Mouse (Mus musculus): ENCODE results near the gene Optn. TPM values are rescaled to one million over a fixed set of nuclear protein-coding genes. Genes with fewer than 3 reads are reported as not detected.
"Not testable (repeated sequence)": the region's sequence is repeated elsewhere in the genome, so short reads cannot be mapped to it uniquely, and the experiment has no call there.

Optn gene
- 13.0 TPM in 2 replicates for polyA plus RNA-seq (2015; fragmentation: Nextera tagmentation; extraction: Ambion mirVana)

DNA sequence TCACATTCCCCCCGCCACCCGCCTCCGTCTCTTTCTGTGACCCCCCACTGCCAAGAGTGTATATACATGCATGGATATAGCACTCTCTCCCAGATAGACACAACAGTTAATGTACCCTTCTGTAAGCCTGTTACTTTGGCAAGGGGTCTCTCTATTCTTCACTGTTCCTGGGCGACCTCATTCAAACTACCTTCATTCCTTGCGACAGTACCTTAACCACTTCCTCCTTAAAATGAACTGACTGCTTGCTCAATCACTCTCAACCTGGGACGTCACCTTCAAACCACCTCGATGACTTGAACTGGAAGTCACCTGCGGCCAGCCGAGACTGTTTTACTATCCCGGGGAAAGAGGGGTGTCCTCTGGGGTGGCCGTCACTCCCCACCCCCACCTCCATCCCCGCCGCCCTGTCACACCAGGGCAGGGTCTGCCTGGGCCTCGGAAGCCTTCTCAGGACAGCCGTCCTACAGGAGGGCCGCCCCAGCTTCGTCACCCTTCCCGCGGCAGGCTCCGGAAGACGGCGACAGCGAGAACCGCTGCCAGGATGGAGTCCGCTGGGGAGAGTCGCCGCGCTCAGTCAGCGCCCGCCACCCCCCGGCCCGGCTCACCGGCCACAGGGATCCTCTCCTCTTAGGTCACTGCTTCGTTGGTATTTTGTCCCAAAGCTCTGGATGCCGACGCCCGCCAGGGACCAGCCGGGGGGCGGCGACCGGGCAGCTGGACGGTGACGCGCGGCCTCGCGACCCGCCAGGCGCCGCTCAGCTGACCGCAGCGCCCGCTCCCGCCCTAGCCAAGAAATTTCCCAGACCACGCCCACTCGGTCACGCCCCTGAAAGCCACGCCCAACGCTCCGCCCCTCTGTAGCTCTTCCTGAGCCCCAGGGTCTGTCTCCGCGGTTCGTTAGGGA, at the start of gene Optn:
TSS of gene Optn (minus strand) at position 753 of the 907 bp plus-strand sequence.
- Histone ChIP-seq H3K4me1 (peaks cover 17% of the 10 kb centered on the region), H3K4me3 (peak within 1 kb of the TSS; percentile 74), H3K27me3 (replicated peaks) (no peaks in the 10 kb centered on the region), H3K9me3 (no peaks in the 10 kb centered on the region), H3K27ac (replicated peaks) (peak within 1 kb of the TSS; percentile 68; the same call in 1 of the 2 replicates), H3K36me3 (no peaks in the 10 kb centered on the region), H3K9ac (peak within 1 kb of the TSS; percentile 87), H3K4me2 (peak within 1 kb of the TSS; percentile 93)
- peak; percentile 88 for ATAC-seq (ENCODE audit: extremely low read depth, insufficient number of reproducible peaks, low FRiP score, low TSS enrichment)
- WGBS, result 2% methylated on average over 63 of the region's 63 CpGs

DNA sequence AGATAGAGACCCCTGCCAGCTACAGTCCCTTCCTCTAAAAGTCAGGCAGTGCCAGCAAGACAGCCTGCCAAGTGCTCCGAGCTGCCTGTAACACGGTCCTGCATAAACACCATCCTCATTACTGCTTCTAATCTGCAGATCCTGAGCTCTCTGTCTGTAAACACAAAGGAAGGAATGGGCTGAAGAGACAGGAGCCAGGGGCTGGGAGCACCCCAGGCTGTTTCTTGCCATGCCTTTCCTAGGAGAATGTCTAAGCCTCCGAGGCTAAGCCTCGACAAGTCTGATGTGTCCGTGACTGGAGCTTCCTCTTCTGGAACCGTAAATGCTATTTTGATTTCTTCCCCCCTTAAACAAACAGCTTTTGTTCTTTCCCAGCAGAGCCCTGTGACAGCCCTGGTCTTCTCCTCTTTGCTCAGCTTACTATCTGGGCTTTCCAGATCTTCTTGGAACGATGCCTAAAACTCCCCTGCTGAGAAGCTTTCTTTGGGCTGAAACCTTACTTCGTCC, 49.0 kb upstream of the Optn start:
- H3K9ac ChIP-seq, result 0 out of 2 replicates have a peak overlapping the region, but pooled peaks have one; percentile 1
- H3K4me3 ChIP-seq, result no peak overlapping the region
- peak overlapping the region; percentile 67 for H3K27ac ChIP-seq (replicated peaks)
- no peaks in the 10 kb centered on the region for H3K36me3 ChIP-seq
- peaks cover 25% of the 10 kb centered on the region for H3K4me1 ChIP-seq
- H3K9me3 ChIP-seq, result peaks cover 4% of the 10 kb centered on the region; the same call in 1 of the 2 replicates
- H3K4me2 ChIP-seq, result peak overlapping the region; percentile 28
- ATAC-seq (ENCODE audit: extremely low read depth, insufficient number of reproducible peaks, low FRiP score, low TSS enrichment), result no peak
- WGBS, result 17% methylated on average over 8 of the region's 8 CpGs
- no peaks in the 10 kb centered on the region for H3K27me3 ChIP-seq (replicated peaks)

DNA sequence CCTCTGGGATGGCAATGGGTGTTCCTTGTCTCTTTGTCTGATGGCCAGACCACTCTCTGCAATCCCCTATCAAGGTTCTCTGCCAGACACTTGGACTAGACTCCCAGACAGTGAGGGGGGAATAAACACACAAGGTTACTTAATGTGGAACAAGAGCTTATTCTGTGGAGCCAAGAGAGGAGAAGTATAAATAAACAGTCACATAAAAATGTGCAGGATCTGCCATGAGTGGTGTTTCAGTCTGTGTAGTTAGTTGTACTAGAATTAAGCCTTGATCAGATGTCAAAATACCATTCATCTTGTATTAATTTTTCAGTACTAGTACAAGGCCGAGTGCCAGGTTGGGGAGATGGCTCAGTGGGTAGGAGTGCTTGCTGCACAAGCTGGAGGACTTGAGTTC, 39.0 kb upstream of the Optn start:
- WGBS, result 75% methylated on average over 1 of the region's 1 CpGs
- no peaks in the 10 kb centered on the region for H3K36me3 ChIP-seq
- peaks cover 4% of the 10 kb centered on the region; the same call in 1 of the 2 replicates for H3K4me1 ChIP-seq
- no peak for ATAC-seq (ENCODE audit: extremely low read depth, insufficient number of reproducible peaks, low FRiP score, low TSS enrichment)
- H3K27ac ChIP-seq (replicated peaks), result no peak overlapping the region
- no peak overlapping the region for H3K4me2 ChIP-seq
- H3K27me3 ChIP-seq (replicated peaks), result no peaks in the 10 kb centered on the region
- peaks cover 17% of the 10 kb centered on the region for H3K9me3 ChIP-seq
- no peak overlapping the region for H3K9ac ChIP-seq
- H3K4me3 ChIP-seq, result no peak overlapping the region

DNA sequence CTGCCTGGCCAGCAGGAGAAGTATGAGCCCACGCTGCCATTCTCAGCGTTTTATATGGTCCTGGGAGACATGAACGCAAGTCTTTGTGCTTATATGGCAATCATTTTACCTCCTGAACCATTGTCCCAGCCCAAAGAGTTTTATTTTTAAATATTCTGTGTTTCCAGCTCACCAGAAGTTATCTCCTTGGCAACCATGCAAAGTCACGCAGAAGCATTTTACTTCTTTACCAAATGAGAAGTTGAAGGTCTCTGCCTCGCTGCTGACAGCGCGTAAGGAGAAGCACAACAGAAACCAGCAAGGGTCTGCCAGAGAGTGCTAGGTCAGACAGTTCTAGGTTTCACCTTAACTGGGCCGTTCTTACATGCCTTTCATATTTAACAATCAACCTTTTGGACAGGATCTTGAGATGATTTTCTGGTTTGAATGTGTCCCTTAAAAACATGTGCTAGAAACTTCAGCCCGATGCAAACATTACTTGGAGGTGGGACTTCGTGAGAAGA, 37.9 kb upstream of the Optn start:
- Histone ChIP-seq H3K36me3 (no peaks in the 10 kb centered on the region), H3K4me3 (no peak overlapping the region), H3K4me2 (no peak overlapping the region), H3K9ac (no peak overlapping the region), H3K27me3 (replicated peaks) (no peaks in the 10 kb centered on the region), H3K9me3 (peaks cover 7% of the 10 kb centered on the region), H3K4me1 (peaks cover 8% of the 10 kb centered on the region; the same call in 1 of the 2 replicates), H3K27ac (replicated peaks) (no peak overlapping the region)
- WGBS, result 79% methylated on average over 10 of the region's 10 CpGs
- ATAC-seq (ENCODE audit: extremely low read depth, insufficient number of reproducible peaks, low FRiP score, low TSS enrichment), result no peak

DNA sequence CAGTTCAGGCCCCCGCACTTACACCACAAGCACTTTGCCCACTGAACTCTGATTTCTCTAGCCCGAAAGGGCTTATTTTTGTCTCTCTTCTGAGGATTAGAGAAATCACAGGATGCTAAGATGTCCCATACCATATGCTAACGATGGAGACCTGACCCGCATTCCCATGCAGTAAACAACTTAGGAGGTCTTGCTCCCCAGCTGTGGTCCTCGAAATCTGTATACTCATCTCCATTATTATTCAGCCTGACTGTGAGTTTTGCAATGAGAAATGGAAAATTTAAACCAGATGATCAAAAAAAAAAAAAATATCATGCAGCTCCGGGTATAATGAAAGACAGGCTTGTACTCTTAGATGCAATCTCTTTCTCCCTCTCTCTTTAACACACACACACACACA, 35.3 kb upstream of the Optn start:
- Histone ChIP-seq H3K27ac (replicated peaks) (no peak overlapping the region), H3K4me2 (no peak overlapping the region), H3K4me1 (peaks cover 8% of the 10 kb centered on the region; the same call in 1 of the 2 replicates), H3K9ac (no peak overlapping the region), H3K36me3 (no peaks in the 10 kb centered on the region), H3K9me3 (no peaks in the 10 kb centered on the region), H3K27me3 (replicated peaks) (no peaks in the 10 kb centered on the region), H3K4me3 (no peak overlapping the region)
- ATAC-seq (ENCODE audit: extremely low read depth, insufficient number of reproducible peaks, low FRiP score, low TSS enrichment), result no peak
- 71% methylated on average over 6 of the region's 6 CpGs for WGBS

DNA sequence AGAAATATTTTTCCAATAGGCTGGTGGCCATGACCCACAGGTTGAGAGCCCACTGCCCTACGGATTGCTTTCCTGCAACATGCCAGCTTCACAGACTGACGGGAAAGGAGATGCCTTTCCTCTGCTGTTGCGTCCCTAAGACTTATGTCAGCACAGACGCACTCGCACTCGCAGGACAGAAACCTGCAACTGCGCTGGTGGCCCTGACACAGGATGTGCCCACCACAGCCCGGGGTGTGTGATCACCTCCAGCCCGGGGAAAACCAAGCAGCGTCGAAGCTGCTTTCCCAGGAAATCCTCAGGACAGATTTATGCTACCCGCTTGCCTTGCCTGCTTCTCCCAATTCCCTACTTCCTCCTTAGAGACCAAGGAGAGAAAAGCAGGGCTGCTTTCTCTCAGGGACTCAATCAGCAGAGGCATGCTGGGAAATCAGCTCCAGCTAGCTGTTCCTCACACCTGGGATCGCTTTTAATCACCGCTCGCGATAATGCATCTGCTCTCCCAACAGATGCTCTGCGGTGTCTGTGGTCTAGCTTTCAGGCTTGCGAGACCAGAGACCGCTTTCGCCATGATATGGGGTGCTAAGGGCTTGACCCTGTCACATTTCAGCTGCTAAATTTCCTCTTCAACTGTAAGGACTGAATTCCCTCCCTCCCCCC, 34.1 kb upstream of the Optn start:
- H3K4me1 ChIP-seq, result peaks cover 8% of the 10 kb centered on the region; the same call in 1 of the 2 replicates
- peak overlapping the region; percentile 39 for H3K4me3 ChIP-seq
- no peaks in the 10 kb centered on the region for H3K36me3 ChIP-seq
- ATAC-seq (ENCODE audit: extremely low read depth, insufficient number of reproducible peaks, low FRiP score, low TSS enrichment), result no peak
- 7% methylated on average over 20 of the region's 20 CpGs for WGBS
- H3K27me3 ChIP-seq (replicated peaks), result no peaks in the 10 kb centered on the region
- H3K9ac ChIP-seq, result peak overlapping the region; percentile 54
- H3K4me2 ChIP-seq, result peak overlapping the region; percentile 70
- H3K27ac ChIP-seq (replicated peaks), result no peak overlapping the region
- H3K9me3 ChIP-seq, result no peaks in the 10 kb centered on the region

DNA sequence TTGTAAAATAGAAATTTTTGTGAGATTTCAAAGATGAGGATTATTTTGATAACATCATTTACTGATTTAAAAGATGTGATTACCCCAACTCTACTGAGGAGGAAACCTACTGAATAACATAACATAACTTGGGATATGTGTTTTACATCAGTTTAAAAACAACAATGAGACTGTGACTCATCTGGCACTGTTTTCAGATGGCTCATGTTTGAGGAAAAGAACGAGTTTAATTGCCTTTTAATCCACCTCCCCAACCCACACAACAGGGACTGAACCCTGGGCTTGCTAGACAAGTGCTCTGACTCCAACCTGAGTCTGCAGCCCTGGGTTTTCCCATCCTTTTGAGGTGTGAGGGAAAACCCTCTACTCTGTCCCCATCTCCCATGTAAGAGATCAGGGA, 31.5 kb upstream of the Optn start:
- no peak for ATAC-seq (ENCODE audit: extremely low read depth, insufficient number of reproducible peaks, low FRiP score, low TSS enrichment)
- Histone ChIP-seq H3K4me3 (no peak overlapping the region), H3K27me3 (replicated peaks) (no peaks in the 10 kb centered on the region), H3K4me2 (no peak overlapping the region), H3K4me1 (peaks cover 8% of the 10 kb centered on the region; the same call in 1 of the 2 replicates), H3K36me3 (no peaks in the 10 kb centered on the region), H3K9ac (no peak overlapping the region), H3K9me3 (no peaks in the 10 kb centered on the region), H3K27ac (replicated peaks) (no peak overlapping the region)
- 23% methylated on average over 1 of the region's 1 CpGs for WGBS

DNA sequence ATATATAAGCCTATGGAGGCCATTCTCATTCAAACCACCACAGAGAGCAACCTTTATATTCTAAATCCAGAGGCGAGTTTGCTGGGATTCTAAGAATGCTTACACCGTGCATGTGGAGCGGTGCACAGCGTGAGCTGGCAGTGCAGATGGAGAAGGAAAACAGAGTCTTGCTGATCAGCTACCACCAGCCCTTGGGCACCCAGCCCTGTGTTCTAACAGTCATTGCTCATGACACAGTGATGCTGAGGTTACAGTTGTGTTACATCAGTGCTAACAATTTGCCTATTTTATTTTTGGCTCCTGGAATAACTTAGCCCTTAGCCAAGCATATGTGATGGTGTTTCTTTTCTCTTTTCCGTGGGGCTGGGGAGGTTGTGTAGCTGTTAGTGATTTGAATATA, 31.0 kb upstream of the Optn start:
- no peaks in the 10 kb centered on the region for H3K9me3 ChIP-seq
- H3K4me3 ChIP-seq, result no peak overlapping the region
- no peak overlapping the region for H3K4me2 ChIP-seq
- H3K4me1 ChIP-seq, result peaks cover 8% of the 10 kb centered on the region; the same call in 1 of the 2 replicates
- WGBS, result 77% methylated on average over 5 of the region's 5 CpGs
- H3K36me3 ChIP-seq, result no peaks in the 10 kb centered on the region
- no peak overlapping the region for H3K27ac ChIP-seq (replicated peaks)
- ATAC-seq (ENCODE audit: extremely low read depth, insufficient number of reproducible peaks, low FRiP score, low TSS enrichment), result no peak
- no peak overlapping the region for H3K9ac ChIP-seq
- H3K27me3 ChIP-seq (replicated peaks), result no peaks in the 10 kb centered on the region

DNA sequence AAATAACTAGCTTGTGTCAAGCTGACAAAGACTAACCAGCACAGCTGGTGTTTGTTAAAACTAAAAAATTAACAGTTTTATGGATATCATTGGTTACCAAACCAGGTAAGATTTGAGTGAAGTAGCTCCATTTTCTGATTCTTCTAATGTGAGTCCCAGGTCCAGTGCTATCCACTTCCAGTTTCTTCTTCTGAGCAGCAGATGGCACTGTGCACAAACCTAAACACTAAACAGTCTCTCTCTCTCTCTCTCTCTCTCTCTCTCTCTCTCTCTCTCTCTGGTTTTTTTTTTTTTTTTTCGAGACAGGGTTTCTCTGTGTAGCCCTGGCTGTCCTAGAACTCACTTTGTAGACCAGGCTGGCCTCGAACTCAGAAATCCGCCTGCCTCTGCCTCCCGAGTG, 26.5 kb upstream of the Optn start:
- ATAC-seq (ENCODE audit: extremely low read depth, insufficient number of reproducible peaks, low FRiP score, low TSS enrichment), result not testable (repeated sequence)
- 70% methylated on average over 4 of the region's 4 CpGs for WGBS

DNA sequence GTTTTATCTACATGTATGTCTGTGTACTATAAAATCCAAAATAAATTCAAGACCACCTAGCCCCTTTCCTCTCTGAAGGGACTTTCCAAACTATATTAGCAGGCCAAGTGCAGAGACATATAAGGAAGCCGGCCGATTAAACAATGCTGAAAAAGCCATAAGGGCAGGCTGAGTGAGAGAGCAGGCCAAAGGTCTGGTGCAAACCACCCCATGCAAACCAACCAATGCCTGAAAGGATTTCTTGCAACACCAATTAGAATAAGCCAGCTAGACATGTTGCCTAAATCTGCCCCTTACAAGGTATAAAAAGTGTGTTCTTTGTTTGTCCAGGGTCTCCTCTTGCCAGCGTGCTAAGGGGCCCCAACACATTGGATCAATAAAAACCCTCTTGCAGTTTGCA, 23.8 kb upstream of the Optn start:
- no peak for ATAC-seq (ENCODE audit: extremely low read depth, insufficient number of reproducible peaks, low FRiP score, low TSS enrichment)
- no peak overlapping the region for H3K4me2 ChIP-seq
- no peaks in the 10 kb centered on the region for H3K27me3 ChIP-seq (replicated peaks)
- no peaks in the 10 kb centered on the region for H3K4me1 ChIP-seq
- no peaks in the 10 kb centered on the region for H3K36me3 ChIP-seq
- 84% methylated on average over 3 of the region's 3 CpGs for WGBS
- no peak overlapping the region for H3K27ac ChIP-seq (replicated peaks)
- H3K9ac ChIP-seq, result no peak overlapping the region
- H3K9me3 ChIP-seq, result no peaks in the 10 kb centered on the region
- H3K4me3 ChIP-seq, result no peak overlapping the region

More for the DNA sequence above, 26.5 kb upstream of the Optn start:
- not testable (repeated sequence) for H3K4me2 ChIP-seq; H3K4me3 ChIP-seq; H3K4me1 ChIP-seq; H3K9ac ChIP-seq; H3K9me3 ChIP-seq; H3K36me3 ChIP-seq; H3K27ac ChIP-seq (replicated peaks); H3K27me3 ChIP-seq (replicated peaks)

DNA sequence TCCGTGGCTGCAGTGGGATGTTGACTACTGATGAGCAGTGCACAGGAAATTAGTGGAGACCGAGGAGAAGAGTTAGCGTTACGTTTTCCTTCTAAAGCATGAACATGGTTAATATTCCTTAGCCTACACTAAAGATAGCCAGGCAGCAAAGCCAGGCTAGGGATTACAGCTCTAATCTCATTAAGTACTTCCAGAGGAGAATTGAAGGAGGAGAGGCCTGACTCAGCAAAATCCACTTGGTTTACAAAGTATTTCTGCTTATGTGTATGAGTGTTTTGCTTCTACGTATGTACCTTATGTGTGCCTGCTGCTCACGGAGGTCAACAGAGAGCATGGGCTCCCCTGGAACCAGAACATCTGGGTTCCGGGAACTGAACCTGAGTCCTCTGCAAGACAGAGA, 19.9 kb upstream of the Optn start:
- H3K9ac ChIP-seq, result no peak overlapping the region
- no peaks in the 10 kb centered on the region for H3K36me3 ChIP-seq
- ATAC-seq (ENCODE audit: extremely low read depth, insufficient number of reproducible peaks, low FRiP score, low TSS enrichment), result no peak
- no peak overlapping the region for H3K27ac ChIP-seq (replicated peaks)
- H3K4me3 ChIP-seq, result no peak overlapping the region
- peaks cover 7% of the 10 kb centered on the region for H3K4me1 ChIP-seq
- 83% methylated on average over 7 of the region's 7 CpGs for WGBS
- H3K27me3 ChIP-seq (replicated peaks), result no peaks in the 10 kb centered on the region
- H3K4me2 ChIP-seq, result no peak overlapping the region
- H3K9me3 ChIP-seq, result no peaks in the 10 kb centered on the region

All from heart, embryonic 13.5 days (tissue).